Comparison of ENCODE assay signal across 10 mouse cellular contexts in genomic region chr10:67702783-67703455, GRCm38 (mm10).
DNase-seq lines count a peak whose midpoint lies in the region; TF ChIP-seq lines count a peak whose summit lies in the region.
"Had no signal": no experiment of that assay in that cellular context is flagged by ENCODE, and none has a peak within 500 bp of the region (broad histone marks: within the 10 kb centered on the region; RNA-seq: fewer than 3 reads in every experiment).

No protein-coding gene starts in this region.

- H3K27ac ChIP-seq in spleen, adult 2 months (ENCODE audit: insufficient read depth, low read length) = peak overlapping the region; percentile 26; the same call in 1 of the 2 replicates
- H3K27ac ChIP-seq in heart, embryonic 10.5 days = 0 out of 2 replicates have a peak overlapping the region, but pooled peaks have one; percentile 2
- H3K27ac ChIP-seq: stomach, embryonic 15.5 days had no signal

- no peaks in the 10 kb centered on the region for H3K27me3 ChIP-seq in spleen, adult 2 months (ENCODE audit: control insufficient read depth, insufficient read depth, low read length)
- H3K27me3 ChIP-seq in heart, embryonic 10.5 days (ENCODE audit: insufficient read depth, poor library complexity, severe bottlenecking) = no peaks in the 10 kb centered on the region
- H3K27me3 ChIP-seq: stomach, embryonic 15.5 days had no signal

- H3K4me3 ChIP-seq in spleen, adult 2 months (ENCODE audit: extremely low read depth, insufficient read depth, insufficient read length) = no peak overlapping the region
- H3K4me3 ChIP-seq in heart, embryonic 10.5 days = no peak overlapping the region
- H3K4me3 ChIP-seq: stomach, embryonic 15.5 days had no signal

- DNase-seq in spleen, adult 2 months (ENCODE audit: low read depth in 1 of 2, low spot score in 2 of 2) = peak; percentile 14 to 22
- DNase-seq in spleen, adult 18-20 months = no peak
- no peak for DNase-seq in heart, embryonic 10.5 days (ENCODE audit: low spot score)
- peak; percentile 47 for DNase-seq in lung, postnatal 10 days
- DNase-seq in left cerebral cortex, adult 18-20 months (ENCODE audit: low spot score in 2 of 2) = no peak
- no peak for DNase-seq in adrenal gland, postnatal 10 days
- DNase-seq in layer of hippocampus, postnatal 10 days (ENCODE audit: low spot score in 2 of 2) = no peak
- DNase-seq: cerebellum, postnatal 25 days; thymus, postnatal 4 days had no signal

- WGBS in spleen, adult 2 months = 38% methylated on average over 9 of the region's 9 CpGs
- WGBS in heart, embryonic 10.5 days = 57% methylated on average over 9 of the region's 9 CpGs

- no peaks in the 10 kb centered on the region for H3K9me3 ChIP-seq in heart, embryonic 10.5 days
- H3K9me3 ChIP-seq: stomach, embryonic 15.5 days had no signal

- peaks cover 12% of the 10 kb centered on the region; the same call in 1 of the 2 replicates for H3K4me1 ChIP-seq in spleen, adult 2 months (ENCODE audit: control insufficient read depth, insufficient read depth, insufficient read length)
- peaks cover 8% of the 10 kb centered on the region; the same call in 1 of the 2 replicates for H3K4me1 ChIP-seq in heart, embryonic 10.5 days
- H3K4me1 ChIP-seq: stomach, embryonic 15.5 days had no signal

- no peak for TF ChIP-seq CTCF in spleen, adult 2 months (IDR thresholded peaks at IDR 0.05; ENCODE audit: extremely low read depth, insufficient read depth, insufficient read length, insufficient replicate concordance)

- no peaks in the 10 kb centered on the region for H3K36me3 ChIP-seq in spleen, adult 2 months (ENCODE audit: control insufficient read depth, insufficient read depth, low read length)
- H3K36me3 ChIP-seq in heart, embryonic 10.5 days = no peaks in the 10 kb centered on the region
- H3K36me3 ChIP-seq: stomach, embryonic 15.5 days had no signal

- no peak for TF ChIP-seq POLR2A in spleen, adult 2 months (IDR thresholded peaks at IDR 0.05; ENCODE audit: low read depth, low read length)

Comparison
In these comparisons a context has a peak if more than half of its experiments do, and no peak if none do; other contexts are left out.
1. DNase-seq: peak in spleen, adult 2 months (2 of 2) and lung, postnatal 10 days (single experiment); none in spleen, adult 18-20 months (0 of 2), heart, embryonic 10.5 days (single experiment), left cerebral cortex, adult 18-20 months (0 of 2), adrenal gland, postnatal 10 days (single experiment) and layer of hippocampus, postnatal 10 days (0 of 2).